Mouse (Mus musculus) heart, postnatal 14 days (tissue): ENCODE data around the gene Zp3. TPM values are rescaled to one million over a fixed set of nuclear protein-coding genes. Genes with fewer than 3 reads are reported as not detected.

ENCODE experiments used
- DNase-seq, 2 experiments: peaks; one replicate each; pipeline ENCODE4 v3.0.0; 2021 to 2022
- intact Hi-C: fragments of 180-260 bp; cut with DNase I; formaldehyde crosslinking; loops from one replicate; pipeline ENCODE4 v1.15.1; 2025
- long read RNA-seq, 2 experiments: library from polyadenylated mRNA; stranded (forward); transcript quantifications; one replicate each; pipeline ENCODE4 v2.0.0; 2021
- total RNA-seq, 2 experiments: library from RNA; stranded (reverse); gene quantifications; 2 replicates each; pipeline ENCODE4 v1.2.3; 2021

The Zp3 gene
- total RNA-seq = not detected
- long read RNA-seq, experiment 1, partial matches to known transcripts = 0 of 1 reads
- long read RNA-seq, experiment 1, other reads (novel, unspliced or antisense) = 1 of 1 reads
- long read RNA-seq, experiment 2 = 0 reads

- intact Hi-C loops = loop anchor here (5.0 kb wide), 3 partner anchors 47 to 78 kb away; no protein-coding TSS in a partner anchor
- no peak for DNase-seq
Measured at GRCm38 (mm10) chr5:135979904-135980303, at the start of gene Zp3. Zp3 (plus strand) TSS chr5:135980099.

GRCm38 (mm10) chr5:135931526-135931925, 48.4 kb upstream of the Zp3 start:
- intact Hi-C loops = loop anchor here (2.0 kb wide), 1 partner anchor 15 kb away; no protein-coding TSS in a partner anchor
- DNase-seq = no peak

GRCm38 (mm10) chr5:135932359-135932758, 47.5 kb upstream of the Zp3 start:
- intact Hi-C loops = no loop called here

GRCm38 (mm10) chr5:135933222-135933899, 46.5 kb upstream of the Zp3 start:
- intact Hi-C loops = no loop called here
- DNase-seq = no peak

More at GRCm38 (mm10) chr5:135932359-135932758, 47.5 kb upstream of the Zp3 start:
- DNase-seq = no peak

- DNase-seq = peak; percentile 63 to 68
- intact Hi-C loops = loop anchor here (2.0 kb wide), 1 partner anchor 29 kb away; no protein-coding TSS in a partner anchor
Measured at GRCm38 (mm10) chr5:135933900-135934441, 45.9 kb upstream of the Zp3 start.

GRCm38 (mm10) chr5:135934481-135935175, 45.3 kb upstream of the Zp3 start, which contains the start of gene Ywhag:
Ywhag (minus strand) TSS chr5:135934616.
- intact Hi-C loops = loop anchor here (2.0 kb wide), 1 partner anchor 30 kb away; no protein-coding TSS in a partner anchor
- peak; percentile 99 for DNase-seq

- intact Hi-C loops = loop anchor here (2.0 kb wide), 1 partner anchor 30 kb away; no protein-coding TSS in a partner anchor
Measured at GRCm38 (mm10) chr5:135935176-135935523, 44.7 kb upstream of the Zp3 start.

GRCm38 (mm10) chr5:135935641-135936190, 44.2 kb upstream of the Zp3 start:
- DNase-seq = no peak
- intact Hi-C loops = loop anchor here (2.0 kb wide), 1 partner anchor 31 kb away; no protein-coding TSS in a partner anchor

More at GRCm38 (mm10) chr5:135935176-135935523, 44.7 kb upstream of the Zp3 start:
- no peak for DNase-seq

- DNase-seq = no peak
Measured at GRCm38 (mm10) chr5:135940587-135940986, 39.3 kb upstream of the Zp3 start.

GRCm38 (mm10) chr5:135942710-135943109, 37.2 kb upstream of the Zp3 start:
- DNase-seq = no peak
- intact Hi-C loops = no loop called here

More at GRCm38 (mm10) chr5:135940587-135940986, 39.3 kb upstream of the Zp3 start:
- intact Hi-C loops = no loop called here

GRCm38 (mm10) chr5:135945916-135946408, 33.9 kb upstream of the Zp3 start:
- no peak for DNase-seq
- intact Hi-C loops = no loop called here

- intact Hi-C loops = no loop called here
- DNase-seq = no peak
Measured at GRCm38 (mm10) chr5:135946621-135947020, 33.3 kb upstream of the Zp3 start.

- DNase-seq = no peak
- intact Hi-C loops = loop anchor here (10.0 kb wide), 1 partner anchor 256 kb away; no protein-coding TSS in a partner anchor
Measured at GRCm38 (mm10) chr5:135950710-135951412, 29.0 kb upstream of the Zp3 start.

GRCm38 (mm10) chr5:135951660-135952059, 28.2 kb upstream of the Zp3 start:
- no peak for DNase-seq
- intact Hi-C loops = loop anchor here (10.0 kb wide), 1 partner anchor 257 kb away; no protein-coding TSS in a partner anchor

- intact Hi-C loops = loop anchor here (10.0 kb wide), 1 partner anchor 258 kb away; no protein-coding TSS in a partner anchor
Measured at GRCm38 (mm10) chr5:135952830-135953229, 27.1 kb upstream of the Zp3 start.

GRCm38 (mm10) chr5:135956300-135957206, 23.3 kb upstream of the Zp3 start:
- intact Hi-C loops = loop anchor here (10.0 kb wide), 1 partner anchor 262 kb away; no protein-coding TSS in a partner anchor
- no peak for DNase-seq

More at GRCm38 (mm10) chr5:135952830-135953229, 27.1 kb upstream of the Zp3 start:
- no peak for DNase-seq

- intact Hi-C loops = loop anchor here (10.0 kb wide), 1 partner anchor 263 kb away; no protein-coding TSS in a partner anchor
- DNase-seq = peak; percentile 91 to 93
Measured at GRCm38 (mm10) chr5:135957207-135957974, 22.5 kb upstream of the Zp3 start.
